Mouse (Mus musculus): ENCODE data around the gene Zfhx3.
"Not testable (repeated sequence)": the region's sequence is repeated elsewhere in the genome, so short reads cannot be mapped to it uniquely, and the experiment has no call there.

Gene Zfhx3

DNA sequence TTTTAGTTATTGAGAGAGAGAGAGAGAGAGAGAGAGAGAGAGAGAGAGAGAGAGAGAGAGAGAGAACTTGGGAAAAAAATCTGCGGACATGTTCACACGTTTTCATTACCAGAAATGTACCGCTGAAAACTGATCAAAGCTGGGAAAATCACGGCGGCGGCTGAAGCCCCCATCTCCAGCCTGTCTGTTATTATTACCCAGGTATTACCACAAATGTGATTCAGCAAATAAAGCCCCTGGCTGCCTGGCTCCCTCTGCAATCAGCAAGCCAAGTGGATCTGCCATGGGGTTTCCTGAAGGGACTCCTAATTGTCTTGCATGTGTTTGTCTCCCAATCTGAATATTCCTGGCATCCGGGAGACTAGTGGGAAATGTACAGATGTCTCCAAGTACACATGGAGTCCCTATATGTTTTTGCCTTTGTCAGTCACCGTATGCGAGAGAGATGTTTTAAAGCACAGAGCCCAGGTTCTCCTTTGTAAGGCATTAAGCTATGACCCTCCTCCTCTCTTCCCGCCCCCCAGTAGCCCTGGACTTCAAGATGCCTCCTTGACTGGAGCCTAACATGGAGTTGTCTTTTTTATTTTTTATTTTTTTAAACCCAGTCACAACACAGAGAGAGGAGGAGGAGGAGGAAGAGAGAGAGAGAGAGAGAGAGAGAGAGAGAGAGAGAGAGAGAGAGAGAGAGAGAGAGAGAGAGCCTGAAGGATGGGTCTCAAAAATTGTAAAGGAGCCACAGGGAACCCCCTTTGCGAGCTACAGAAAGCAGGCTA lies at the start of gene Zfhx3:
Gene Zfhx3, plus strand, starts transcription at position 723 of the 773 bp plus-strand sequence.
- ChIA-PET CTCF (interaction anchor here in 3 of 4 experiments (0.5 to 1.0 kb wide), 4 partner anchors 369 to 969 kb away, joined by 3 to 8 read pairs (median 4); no protein-coding TSS in a partner anchor), POLR2A (interaction anchor here in 3 of 4 experiments (0.6 to 1.0 kb wide), 5 partner anchors 109 to 1006 kb away, joined by 3 to 5 read pairs (median 4); no protein-coding TSS in a partner anchor)

DNA sequence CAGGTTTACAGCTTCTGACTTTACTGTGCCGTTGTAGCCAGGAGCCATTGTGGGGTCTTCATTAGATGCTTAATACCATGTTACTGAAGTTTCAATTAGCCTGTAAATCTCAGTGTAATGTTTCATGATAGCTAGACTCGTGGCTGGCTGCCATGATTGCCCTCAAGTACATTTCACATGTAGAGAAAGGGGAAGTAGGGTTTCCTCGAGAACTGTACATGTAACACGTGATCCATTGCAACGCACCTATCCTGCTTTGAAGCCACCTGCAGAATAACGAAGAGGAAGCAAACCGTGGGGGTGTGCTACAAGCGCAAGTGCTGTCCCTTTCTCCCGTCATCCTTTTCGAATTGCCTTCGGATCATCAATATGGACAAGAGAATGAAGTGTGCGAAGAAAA lies 23.5 kb upstream of the Zfhx3 start:
- ChIA-PET CTCF (interaction anchor here in 1 of 4 experiments (0.7 kb wide), 1 partner anchor 199 kb away, joined by 4 read pairs; no protein-coding TSS in a partner anchor), POLR2A (interaction anchor here in 1 of 4 experiments (0.8 kb wide), 1 partner anchor 1572 kb away, joined by 7 read pairs; no protein-coding TSS in a partner anchor)

DNA sequence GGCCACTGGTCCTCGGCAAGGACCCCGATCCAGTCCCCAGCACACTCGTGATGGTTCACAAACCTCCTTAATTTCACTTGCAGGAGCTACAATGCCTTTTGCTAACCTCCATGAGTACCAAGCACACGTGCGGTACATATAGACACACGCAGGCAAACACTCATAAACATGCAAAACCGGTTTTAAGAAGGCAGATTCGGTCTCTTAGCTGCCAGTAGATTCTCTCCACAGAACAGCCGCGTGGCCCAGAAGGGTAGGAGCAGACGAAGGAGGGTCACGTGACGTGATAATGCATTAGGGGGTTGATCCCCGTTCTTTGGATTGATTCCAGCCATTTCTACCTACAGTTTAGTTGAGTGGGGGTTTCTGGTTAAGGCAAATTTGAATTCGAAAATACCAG lies 16.3 kb upstream of the Zfhx3 start:
- ChIA-PET POLR2A (interaction anchor here in 1 of 4 experiments (0.8 kb wide), 1 partner anchor 1163 kb away, joined by 3 read pairs; no protein-coding TSS in a partner anchor), CTCF (no interaction called here)

GRCm38 (mm10) chr8:107936725-107937124 lies 5.7 kb upstream of the Zfhx3 start:
- CTCF ChIA-PET = no interaction called here
- POLR2A ChIA-PET = no interaction called here

DNA sequence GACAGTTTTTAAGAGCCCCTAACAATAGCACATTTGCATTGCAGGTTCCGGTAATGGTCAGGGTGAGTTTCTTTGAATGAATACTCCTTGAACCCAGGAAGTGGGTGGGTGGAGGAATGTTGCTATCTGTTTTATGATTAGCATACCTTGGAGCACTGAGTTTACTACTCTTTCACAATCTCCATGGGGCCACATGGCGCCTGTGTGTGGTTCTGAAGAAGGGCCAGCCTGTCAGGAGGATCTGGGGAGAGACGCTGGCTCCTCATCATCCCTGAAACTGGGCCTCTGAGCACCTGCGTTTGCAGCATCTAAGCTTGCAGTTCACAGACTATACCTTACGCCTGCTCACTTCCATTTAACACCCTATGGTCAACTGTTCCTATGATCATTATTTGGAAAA lies 4.2 kb upstream of the Zfhx3 start:
- CTCF ChIA-PET, POLR2A ChIA-PET: not testable (repeated sequence)

DNA sequence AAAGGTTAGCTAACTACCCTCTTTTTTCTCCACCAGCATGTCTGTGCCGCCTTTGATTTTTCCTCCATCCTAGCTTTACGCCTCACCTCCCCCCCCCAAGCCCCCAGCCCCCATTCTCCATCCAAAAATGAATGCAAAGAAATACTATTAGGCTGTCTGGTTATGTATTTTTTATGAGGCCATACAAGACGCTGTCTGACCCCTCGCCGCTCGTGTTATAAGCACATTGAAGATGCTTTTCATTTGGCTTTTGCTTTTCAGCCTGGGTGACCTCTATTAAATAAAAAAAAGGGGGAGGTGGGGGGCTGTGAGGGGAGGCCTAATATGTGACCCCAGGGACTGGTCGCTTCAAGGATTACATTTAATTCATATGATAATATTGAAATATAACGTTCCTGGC lies 2.3 kb upstream of the Zfhx3 start:
- POLR2A ChIA-PET = interaction anchor here in 1 of 4 experiments (0.7 kb wide), 1 partner anchor 27 kb away, joined by 4 read pairs; no protein-coding TSS in a partner anchor
- CTCF ChIA-PET = interaction anchor here in 2 of 4 experiments (0.6 kb wide), 2 partner anchors 762 to 1252 kb away, joined by 3 to 4 read pairs; no protein-coding TSS in a partner anchor

- ChIA-PET CTCF (interaction anchor here in 3 of 4 experiments (0.5 to 0.7 kb wide), 3 partner anchors 884 to 1242 kb away, joined by 4 to 8 read pairs (median 4); no protein-coding TSS in a partner anchor), POLR2A (interaction anchor here in 2 of 4 experiments (0.6 to 1.0 kb wide), 2 partner anchors 110 to 381 kb away, joined by 3 to 5 read pairs; no protein-coding TSS in a partner anchor)
Measured at GRCm38 (mm10) chr8:107942752-107943510, 487 bp downstream of the Zfhx3 start.

- ChIA-PET CTCF (no interaction called here), POLR2A (interaction anchor here in 1 of 4 experiments (0.8 kb wide), 1 partner anchor 12 kb away, joined by 4 read pairs; no protein-coding TSS in a partner anchor)
Measured at GRCm38 (mm10) chr8:107943550-107944348, 1.3 kb downstream of the Zfhx3 start.

DNA sequence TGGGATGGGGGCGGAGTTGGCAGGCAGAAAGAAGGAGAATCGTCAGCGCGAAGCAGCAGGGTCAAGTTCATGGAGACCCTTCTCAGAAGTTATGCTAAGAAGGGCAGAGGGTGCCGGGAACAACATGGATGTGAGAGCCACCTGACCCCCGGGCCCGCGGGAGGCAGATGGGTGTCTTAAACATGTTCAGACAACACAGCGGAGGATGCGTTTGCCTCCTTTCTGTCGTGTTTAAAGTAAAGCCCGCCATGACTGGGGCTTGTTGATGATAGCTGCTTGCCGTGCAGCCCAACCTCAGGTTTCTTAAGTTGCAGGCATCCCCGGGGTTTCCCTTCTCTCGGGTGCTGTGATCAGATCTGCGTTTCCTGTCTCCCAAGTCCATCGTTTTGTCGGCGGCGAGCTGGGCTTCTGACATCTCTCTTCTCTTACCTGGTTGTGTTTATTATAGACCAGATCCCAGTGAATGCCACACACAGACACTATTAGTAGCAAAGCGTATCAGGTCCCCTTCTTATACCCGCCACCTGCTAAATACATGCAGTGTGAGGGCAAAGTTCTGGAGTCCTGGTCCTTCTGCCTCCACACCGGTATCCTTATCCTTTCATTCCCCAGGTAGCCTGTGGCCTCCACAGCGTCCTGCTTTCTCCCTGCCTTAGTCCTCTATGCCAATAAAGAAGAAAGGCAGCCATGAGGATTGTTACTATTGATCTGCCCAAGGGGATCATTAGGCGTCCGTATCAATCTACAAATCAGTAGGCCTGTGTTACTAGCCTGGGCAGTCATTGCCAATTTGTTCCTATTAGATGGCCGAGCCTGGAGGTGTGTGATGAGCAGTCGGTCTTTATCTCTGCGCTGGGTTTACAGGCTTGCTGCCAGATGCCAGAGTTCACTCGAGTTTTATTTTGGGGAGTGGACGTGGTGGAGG lies 2.5 kb downstream of the Zfhx3 start:
- ChIA-PET POLR2A (interaction anchor here in 1 of 4 experiments (0.8 kb wide), 1 partner anchor 11 kb away, joined by 4 read pairs; no protein-coding TSS in a partner anchor), CTCF (interaction anchor here in 1 of 4 experiments (0.6 kb wide), 1 partner anchor 126 kb away, joined by 12 read pairs; no protein-coding TSS in a partner anchor)

GRCm38 (mm10) chr8:107946888-107947287 lies 4.4 kb downstream of the Zfhx3 start:
- ChIA-PET CTCF (no interaction called here), POLR2A (interaction anchor here in 1 of 4 experiments (0.7 kb wide), 2 partner anchors 26 to 129 kb away, joined by 3 to 4 read pairs; no protein-coding TSS in a partner anchor)

DNA sequence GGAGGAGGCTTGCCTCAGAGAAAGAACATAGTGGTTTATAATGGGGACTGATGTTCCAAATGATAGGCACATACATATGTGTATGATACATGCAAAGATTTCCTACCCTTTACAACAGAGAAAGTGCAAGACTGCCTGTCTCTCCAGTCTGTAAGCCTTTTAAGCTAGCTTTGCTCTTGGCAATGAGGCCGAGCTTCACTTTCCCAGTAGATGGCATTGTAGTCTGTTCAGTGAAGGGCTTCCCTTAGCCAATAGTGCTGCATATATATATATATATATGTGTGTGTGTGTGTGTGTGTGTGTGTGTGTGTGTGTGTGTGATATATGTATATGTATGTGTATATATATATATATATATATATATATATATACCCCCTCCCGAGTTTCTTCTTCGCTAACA lies 13.4 kb downstream of the Zfhx3 start:
- ChIA-PET POLR2A (interaction anchor here in 2 of 4 experiments (0.6 to 1.0 kb wide), 3 partner anchors 11 to 103 kb away, joined by 3 to 4 read pairs (median 3); no protein-coding TSS in a partner anchor), CTCF (interaction anchor here in 2 of 4 experiments (0.6 to 0.9 kb wide), 2 partner anchors 69 to 108 kb away, joined by 3 to 4 read pairs; no protein-coding TSS in a partner anchor)

DNA sequence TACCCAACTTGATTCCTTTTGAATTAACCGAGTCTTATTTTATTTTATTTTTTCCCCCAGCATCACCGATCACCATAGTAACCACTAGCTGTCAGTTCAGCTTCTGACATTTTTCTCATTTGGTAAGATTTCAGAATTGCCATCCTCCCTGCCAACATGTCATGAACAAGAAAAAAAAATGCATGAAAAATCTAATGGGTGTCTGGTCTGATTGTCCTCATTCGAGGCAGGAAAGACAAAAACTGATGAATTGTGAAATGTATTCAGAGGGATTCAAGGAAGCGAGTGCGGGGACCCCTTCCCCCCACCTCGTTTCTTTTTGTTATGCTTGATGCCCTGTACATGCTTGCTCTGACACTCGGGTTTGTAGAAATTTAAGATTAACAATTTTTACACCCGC lies 15.1 kb downstream of the Zfhx3 start:
- POLR2A ChIA-PET = interaction anchor here in 2 of 4 experiments (0.6 to 0.7 kb wide), 2 partner anchors 182 to 1708 kb away, joined by 3 to 5 read pairs; no protein-coding TSS in a partner anchor
- CTCF ChIA-PET = interaction anchor here in 1 of 4 experiments (0.6 kb wide), 1 partner anchor 307 kb away, joined by 16 read pairs; no protein-coding TSS in a partner anchor

DNA sequence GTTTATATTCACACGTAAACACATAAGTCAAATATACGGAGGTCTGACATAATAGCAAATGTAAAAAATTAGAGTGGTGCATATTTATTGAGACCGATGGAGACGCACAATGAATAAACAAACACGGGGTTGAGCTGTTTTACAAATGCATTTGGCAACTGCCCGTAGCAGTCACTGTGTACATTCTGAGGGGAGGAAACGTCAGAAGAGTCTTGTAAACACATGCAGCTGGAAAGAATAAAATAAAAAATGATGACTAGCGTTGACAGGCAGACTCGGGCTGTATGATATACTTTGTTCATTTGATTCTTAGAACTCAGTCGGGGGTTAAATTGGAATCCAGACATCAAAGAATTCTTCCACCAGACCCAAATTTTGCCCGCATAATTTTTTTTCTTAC lies 18.0 kb downstream of the Zfhx3 start:
- CTCF ChIA-PET = no interaction called here
- POLR2A ChIA-PET = interaction anchor here in 1 of 4 experiments (0.6 kb wide), 1 partner anchor 30 kb away, joined by 6 read pairs; no protein-coding TSS in a partner anchor

DNA sequence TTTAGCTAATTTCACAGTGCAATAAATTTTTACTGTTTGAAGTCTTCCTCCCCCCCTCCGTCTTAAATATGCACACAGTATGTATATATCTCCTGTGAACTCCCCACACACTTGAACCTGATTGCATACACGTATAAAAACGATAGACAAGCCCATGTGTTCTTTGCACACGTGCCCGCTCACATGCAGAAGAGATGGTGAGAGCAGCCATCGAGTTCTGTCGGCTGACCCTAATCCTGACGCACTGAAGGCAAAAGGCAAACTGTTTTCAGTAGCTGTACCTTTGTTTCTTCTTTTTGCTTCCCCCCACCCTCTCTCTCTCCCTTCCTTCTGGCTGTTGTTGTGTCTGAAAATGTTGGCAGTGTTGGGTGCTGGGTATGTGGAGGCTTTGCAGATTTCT lies 18.4 kb downstream of the Zfhx3 start:
- ChIA-PET CTCF (no interaction called here), POLR2A (no interaction called here)

DNA sequence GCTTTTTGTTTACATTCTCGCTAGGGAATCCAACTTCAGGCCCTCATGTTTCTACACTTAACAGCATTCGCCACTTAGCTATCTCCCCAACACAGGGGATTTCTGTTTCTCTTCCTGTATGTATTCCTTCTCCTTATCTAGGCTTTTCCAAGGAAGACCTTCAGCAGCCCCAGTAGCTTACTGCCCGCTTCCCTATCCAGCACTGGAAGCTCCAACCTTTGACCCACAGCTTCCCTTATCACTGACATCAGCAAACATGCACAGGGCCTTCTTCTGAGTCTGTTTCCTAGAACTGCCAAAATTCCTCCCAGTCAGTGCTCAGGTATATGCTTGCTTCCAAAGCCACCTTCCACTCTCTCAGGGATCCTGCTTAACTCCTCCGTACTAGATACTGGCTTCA lies 29.8 kb downstream of the Zfhx3 start:
- POLR2A ChIA-PET = interaction anchor here in 1 of 4 experiments (0.7 kb wide), 1 partner anchor 137 kb away, joined by 3 read pairs; no protein-coding TSS in a partner anchor
- CTCF ChIA-PET = interaction anchor here in 2 of 4 experiments (0.5 to 0.7 kb wide), 3 partner anchors 41 to 592 kb away, joined by 3 to 6 read pairs (median 4); no protein-coding TSS in a partner anchor

- ChIA-PET CTCF (no interaction called here), POLR2A (interaction anchor here in 1 of 4 experiments (0.8 kb wide), 1 partner anchor 595 kb away, joined by 3 read pairs; no protein-coding TSS in a partner anchor)
Measured at GRCm38 (mm10) chr8:107974451-107974850, 32.0 kb downstream of the Zfhx3 start.

- ChIA-PET CTCF (no interaction called here), POLR2A (no interaction called here)
Measured at GRCm38 (mm10) chr8:107978247-107978646, 35.8 kb downstream of the Zfhx3 start.
